In genomic region chr2:165371066-165371465, GRCm38 (mm10) we compare ENCODE assay signal across 13 mouse cellular contexts. TPM values are rescaled to one million over a fixed set of nuclear protein-coding genes. Genes with fewer than 3 reads are reported as not detected.
DNase-seq lines count a peak whose midpoint lies in the region; ATAC-seq and TF ChIP-seq lines count a peak whose summit lies in the region.
"Had no signal": no experiment of that assay in that cellular context is flagged by ENCODE, and none has a peak within 500 bp of the region (broad histone marks: within the 10 kb centered on the region; RNA-seq: fewer than 3 reads in every experiment).

No protein-coding gene starts in this region.

- TF ChIP-seq CTCF in hindbrain, postnatal 0 days (IDR thresholded peaks at IDR 0.05; ENCODE audit: low read depth) = no peak

- no peaks in the 10 kb centered on the region for H3K9me3 ChIP-seq in neural tube, embryonic 11.5 days (ENCODE audit: control insufficient read depth, low read length)
- H3K9me3 ChIP-seq in hindbrain, postnatal 0 days (ENCODE audit: low read length) = no peaks in the 10 kb centered on the region

- no peak overlapping the region for H3K27ac ChIP-seq in neural tube, embryonic 11.5 days (ENCODE audit: low read depth, low read length)
- no peak overlapping the region for H3K27ac ChIP-seq in hindbrain, postnatal 0 days

- no peaks in the 10 kb centered on the region for H3K27me3 ChIP-seq in neural tube, embryonic 11.5 days (ENCODE audit: control insufficient read depth, insufficient read depth, low read length)
- no peaks in the 10 kb centered on the region for H3K27me3 ChIP-seq in hindbrain, postnatal 0 days (ENCODE audit: insufficient read depth, low read length)

- H3K4me2 ChIP-seq in neural tube, embryonic 11.5 days (ENCODE audit: low read depth) = no peak overlapping the region
- no peak overlapping the region for H3K4me2 ChIP-seq in hindbrain, postnatal 0 days (ENCODE audit: low read depth, low read length)

- H3K4me1 ChIP-seq in neural tube, embryonic 11.5 days (ENCODE audit: control insufficient read depth, insufficient read depth, low read length) = peaks cover 5% of the 10 kb centered on the region; the same call in 1 of the 2 replicates
- H3K4me1 ChIP-seq in hindbrain, postnatal 0 days (ENCODE audit: insufficient read depth, low read length) = no peaks in the 10 kb centered on the region

- H3K9ac ChIP-seq in neural tube, embryonic 11.5 days (ENCODE audit: low read length) = no peak overlapping the region
- H3K9ac ChIP-seq in hindbrain, postnatal 0 days (replicated peaks; ENCODE audit: low read length) = no peak overlapping the region
- H3K9ac ChIP-seq: liver, postnatal 0 days had no signal

- H3K36me3 ChIP-seq in neural tube, embryonic 11.5 days (ENCODE audit: control insufficient read depth, insufficient read depth, low read length) = peaks cover 3% of the 10 kb centered on the region
- no peaks in the 10 kb centered on the region for H3K36me3 ChIP-seq in hindbrain, postnatal 0 days (ENCODE audit: insufficient read depth, low read length)

- no peak for ATAC-seq in neural tube, embryonic 11.5 days (ENCODE audit: insufficient read depth, low FRiP score, low TSS enrichment)
- 0 out of 2 replicates have a peak, but pooled peaks have one; percentile 41 for ATAC-seq in hindbrain, postnatal 0 days
- ATAC-seq in frontal cortex, adult (ENCODE audit: low TSS enrichment) = no peak
- ATAC-seq: liver, postnatal 0 days had no signal

- H3K4me3 ChIP-seq in neural tube, embryonic 11.5 days (ENCODE audit: low read depth, low read length) = no peak overlapping the region
- no peak overlapping the region for H3K4me3 ChIP-seq in hindbrain, postnatal 0 days (ENCODE audit: low read length)
- H3K4me3 ChIP-seq: erythroblast, embryonic 14.5 days had no signal

- peak; percentile 39 for DNase-seq in embryo, embryonic 10.5 days (ENCODE audit: low spot score)
- no peak for DNase-seq in embryo, embryonic 10 days (ENCODE audit: low spot score)
- DNase-seq in neural tube, embryonic 11.5 days (ENCODE audit: low spot score) = peak; percentile 35
- no peak for DNase-seq in neural tube, embryonic 10.5 days (ENCODE audit: extremely low spot score, low spot score)
- peak; percentile 53 for DNase-seq in hindbrain, postnatal 0 days (ENCODE audit: low spot score)
- peak; percentile 55 for DNase-seq in retina, embryonic 14.5 days (ENCODE audit: low spot score)
- no peak for DNase-seq in urinary bladder, postnatal 36 days (ENCODE audit: low spot score in 2 of 2)
- DNase-seq: heart, adult 18-20 months; liver, postnatal 0 days had no signal

- WGBS in neural tube, embryonic 11.5 days = 32% methylated on average over 3 of the region's 3 CpGs
- WGBS in hindbrain, postnatal 0 days = 35% methylated on average over 3 of the region's 3 CpGs

RNA-seq across cellular contexts. Expression of gene Zfp663, which starts 2.5 kb away (rescaled TPM):
- polyA plus RNA-seq in neural tube, embryonic 11.5 days (2014; fragmentation: Nextera tagmentation; extraction: Ambion mirVana) = 5.1 and 6.1 TPM in 2 replicates
- total RNA-seq in hindbrain, postnatal 0 days (2014; rRNA removed) = 0.47 and 3.8 TPM in 2 replicates
- 2.2 and 2.3 TPM in 2 replicates for polyA plus RNA-seq in hindbrain, postnatal 0 days (2015; fragmentation: Nextera tagmentation; extraction: Ambion mirVana)
- total RNA-seq: heart, adult 18-20 months; monocyte, adult 5-6 weeks had no signal
- polyA plus RNA-seq: erythroblast, embryonic 14.5 days; liver, postnatal 0 days had no signal

RNA-seq across cellular contexts. Expression of gene Zfp334, which starts 17.0 kb away (rescaled TPM):
- polyA plus RNA-seq in neural tube, embryonic 11.5 days (2014; fragmentation: Nextera tagmentation; extraction: Ambion mirVana) = 22.2 and 23.0 TPM in 2 replicates
- total RNA-seq in hindbrain, postnatal 0 days (2014; rRNA removed) = 14.8 and 16.4 TPM in 2 replicates
- 3.7 and 3.9 TPM in 2 replicates for polyA plus RNA-seq in hindbrain, postnatal 0 days (2015; fragmentation: Nextera tagmentation; extraction: Ambion mirVana)
- total RNA-seq: monocyte, adult 5-6 weeks had no signal
- polyA plus RNA-seq: erythroblast, embryonic 14.5 days had no signal

RNA-seq across cellular contexts. Expression of gene Ocstamp, which starts 29.1 kb away (rescaled TPM):
- polyA plus RNA-seq in neural tube, embryonic 11.5 days (2014; fragmentation: Nextera tagmentation; extraction: Ambion mirVana) = not detected in 2 replicates
- 0.05 TPM in 1 of 2 replicates, not detected in the other for total RNA-seq in hindbrain, postnatal 0 days (2014; rRNA removed)
- 0.05 TPM in 1 of 2 replicates, not detected in the other for polyA plus RNA-seq in hindbrain, postnatal 0 days (2015; fragmentation: Nextera tagmentation; extraction: Ambion mirVana)
- total RNA-seq: heart, adult 18-20 months; layer of hippocampus, postnatal 14 days; monocyte, adult 5-6 weeks had no signal

RNA-seq across cellular contexts. Expression of gene Elmo2, which starts 44.8 kb away (rescaled TPM):
- polyA plus RNA-seq in neural tube, embryonic 11.5 days (2014; fragmentation: Nextera tagmentation; extraction: Ambion mirVana) = 89.0 and 97.7 TPM in 2 replicates
- total RNA-seq in hindbrain, postnatal 0 days (2014; rRNA removed) = 99.4 and 105 TPM in 2 replicates
- polyA plus RNA-seq in hindbrain, postnatal 0 days (2015; fragmentation: Nextera tagmentation; extraction: Ambion mirVana) = 68.9 and 71.8 TPM in 2 replicates

Comparison
In these comparisons a context has a peak if more than half of its experiments do, and no peak if none do; other contexts are left out.
1. DNase-seq: peak in embryo, embryonic 10.5 days (single experiment), neural tube, embryonic 11.5 days (single experiment), hindbrain, postnatal 0 days (single experiment) and retina, embryonic 14.5 days (single experiment); none in embryo, embryonic 10 days (single experiment), neural tube, embryonic 10.5 days (single experiment) and urinary bladder, postnatal 36 days (0 of 2).